Mouse (Mus musculus): ENCODE results near the gene Gm14322.
"Not testable (repeated sequence)": the region's sequence is repeated elsewhere in the genome, so short reads cannot be mapped to it uniquely, and the experiment has no call there.

DNA sequence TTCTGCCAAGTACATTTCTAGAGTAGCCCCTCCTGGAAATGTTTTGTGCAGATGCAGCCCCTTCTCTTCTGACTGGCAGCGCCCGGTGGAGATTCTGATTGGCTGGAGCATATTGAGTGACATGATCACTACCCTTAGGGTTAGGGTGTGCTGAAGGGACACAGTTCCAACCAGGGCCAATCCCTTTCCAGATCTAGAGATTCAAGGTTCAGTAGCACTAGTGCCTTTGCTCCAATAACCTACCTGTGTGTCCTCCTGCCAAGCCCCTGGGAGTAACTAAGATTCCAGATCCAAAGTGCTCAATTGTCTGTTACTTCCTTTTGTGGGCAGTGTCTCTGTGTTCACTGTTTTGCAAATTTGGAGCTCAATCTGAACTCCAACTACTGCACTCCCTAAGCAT, 47.1 kb downstream of the Gm14322 start:
- not testable (repeated sequence) for TF ChIP-seq CTCF, POLR2A (IDR thresholded peaks at IDR 0.05; ENCODE audit: extremely low read depth, insufficient read depth, low read length)

Data from cortical plate, adult 2 months (tissue).